Mouse (Mus musculus) liver, postnatal 0 days (tissue): ENCODE measurements around the gene Gm5150.
"Not testable (repeated sequence)": the region's sequence is repeated elsewhere in the genome, so short reads cannot be mapped to it uniquely, and the experiment has no call there.

Experiments
- CTCF ChIP-seq: sonication (generic); IDR thresholded peaks from 2 replicates; pipeline ENCODE4 v1.5.1; 2016; ENCODE audit warnings: antibody characterized with exemption, low read depth
- EP300 ChIP-seq: IDR thresholded peaks from 2 replicates; pipeline ENCODE4 v1.6.1; 2016; ENCODE audit warnings: antibody characterized with exemption, low read depth, mild to moderate bottlenecking

DNA sequence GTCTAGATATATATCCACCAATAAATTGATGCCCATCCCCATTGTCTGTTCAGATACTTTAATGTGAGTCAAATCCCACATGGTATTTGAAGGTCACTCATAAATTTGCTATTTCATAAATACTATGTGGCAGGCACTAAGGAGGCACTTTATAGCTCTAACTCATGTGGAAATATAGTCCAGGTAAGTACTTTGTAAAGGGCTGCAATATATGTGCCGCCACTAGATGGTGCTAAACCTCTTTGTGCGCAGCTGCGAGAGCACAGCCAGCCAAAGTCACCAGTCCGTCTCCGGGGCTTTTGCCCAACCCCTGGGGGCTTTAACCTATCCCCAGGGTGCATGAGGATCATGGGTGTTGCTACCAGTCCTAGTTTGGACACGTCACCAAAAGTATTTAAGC, 18.8 kb upstream of the Gm5150 start:
- TF ChIP-seq CTCF, result peak; percentile 58
- not testable (repeated sequence) for TF ChIP-seq EP300
